Mouse (Mus musculus): ENCODE results near the gene Rgs16. TPM values are rescaled to one million over a fixed set of nuclear protein-coding genes. Genes with fewer than 3 reads are reported as not detected.

Gene Rgs16
- total and polyA plus RNA-seq, 2 experiments: 3.9 to 125 TPM

DNA sequence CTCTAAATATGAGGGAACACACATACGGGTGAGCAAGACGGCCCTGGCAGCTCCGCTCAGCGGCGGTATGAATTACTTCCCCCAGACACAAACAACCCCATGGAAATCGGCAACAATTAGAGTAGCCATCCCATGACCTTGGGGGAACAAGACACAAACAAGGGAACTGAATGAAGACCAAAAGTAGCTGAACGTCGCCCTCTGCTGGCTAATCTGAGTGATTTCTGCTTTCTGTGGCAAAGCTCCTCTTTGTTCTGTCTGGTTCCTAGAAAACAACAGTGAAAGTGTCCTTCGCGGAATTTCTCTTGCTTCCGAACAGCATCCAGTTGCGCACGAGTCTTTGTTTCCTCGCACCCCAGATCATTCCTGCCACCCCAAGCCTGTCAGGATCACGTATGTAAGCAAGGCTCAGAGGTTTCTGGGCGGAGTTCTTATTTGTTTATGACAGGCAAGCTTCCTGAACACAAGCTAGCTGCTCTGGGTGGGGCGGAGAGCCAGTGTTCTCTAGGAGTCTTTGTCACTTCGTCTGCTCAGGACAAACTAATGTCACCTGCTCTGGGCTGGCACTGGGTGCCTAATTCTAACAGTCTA is 9.2 kb downstream of the Rgs16 start, which contains the start of gene Rnasel:
TSS of gene Rnasel (plus strand) at position 216 of the 591 bp plus-strand sequence.
- Histone ChIP-seq H3K36me3 (ENCODE audit: control insufficient read depth, insufficient read depth, low read length) (no peaks in the 10 kb centered on the region; the same call in 1 of the 2 replicates), H3K9ac (ENCODE audit: low read depth, low read length) (peak within 1 kb of the TSS; percentile 46; the same call in 1 of the 2 replicates), H3K4me1 (ENCODE audit: control insufficient read depth, insufficient read depth, low read length) (peaks cover 4% of the 10 kb centered on the region), H3K4me3 (ENCODE audit: insufficient read depth, low read depth, low read length) (peak within 1 kb of the TSS; percentile 34), H3K79me2 (ENCODE audit: control insufficient read depth, insufficient read depth, low read length) (no peaks in the 10 kb centered on the region), H3K27ac (replicated peaks; ENCODE audit: insufficient read depth, low read depth, low read length) (peak within 1 kb of the TSS; percentile 19), H3K27me3 (ENCODE audit: control insufficient read depth, insufficient read depth, low read length) (no peaks in the 10 kb centered on the region)
- peak; percentile 69 for DNase-seq (ENCODE audit: extremely low read depth, low read depth, low spot score)
- WGBS: 1% methylated on average over 18 of the region's 18 CpGs
- TF ChIP-seq POLR2A (IDR thresholded peaks at IDR 0.05; ENCODE audit: extremely low read depth, insufficient read depth, low read length) (no peak), CTCF (IDR thresholded peaks at IDR 0.05; ENCODE audit: low read depth, low read length) (peak; percentile 63)

DNA sequence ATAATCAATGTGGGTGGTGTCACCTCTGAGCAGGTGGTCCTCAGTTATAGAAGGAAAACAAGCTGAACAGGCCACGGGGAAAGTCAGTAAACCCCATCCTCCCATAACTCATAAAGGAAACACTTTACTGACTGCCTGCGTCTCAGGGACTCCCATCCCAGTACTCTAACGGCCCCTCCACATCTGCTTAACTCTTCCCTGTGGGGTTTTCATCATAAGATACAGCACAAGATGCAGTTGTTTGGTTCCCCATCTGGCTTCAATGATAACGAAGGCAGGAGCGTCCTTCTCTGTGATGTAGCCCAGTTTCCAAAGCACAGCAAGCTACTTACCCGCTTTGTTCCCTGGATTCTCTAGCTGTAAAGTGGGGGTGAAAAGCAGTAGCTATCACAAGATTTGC is 9.9 kb downstream of the Rgs16 start:
- TF ChIP-seq CTCF (IDR thresholded peaks at IDR 0.05; ENCODE audit: low read depth, low read length) (no peak), POLR2A (IDR thresholded peaks at IDR 0.05; ENCODE audit: extremely low read depth, insufficient read depth, low read length) (no peak)
- H3K27ac ChIP-seq (replicated peaks; ENCODE audit: insufficient read depth, low read depth, low read length): no peak overlapping the region
- H3K9ac ChIP-seq (ENCODE audit: low read depth, low read length): no peak overlapping the region
- H3K36me3 ChIP-seq (ENCODE audit: control insufficient read depth, insufficient read depth, low read length): no peaks in the 10 kb centered on the region
- no peaks in the 10 kb centered on the region for H3K79me2 ChIP-seq (ENCODE audit: control insufficient read depth, insufficient read depth, low read length)
- peaks cover 4% of the 10 kb centered on the region for H3K4me1 ChIP-seq (ENCODE audit: control insufficient read depth, insufficient read depth, low read length)
- no peak overlapping the region for H3K4me3 ChIP-seq (ENCODE audit: insufficient read depth, low read depth, low read length)
- no peak for DNase-seq (ENCODE audit: extremely low read depth, low read depth, low spot score)
- no peaks in the 10 kb centered on the region for H3K27me3 ChIP-seq (ENCODE audit: control insufficient read depth, insufficient read depth, low read length)
- WGBS: 86% methylated on average over 6 of the region's 6 CpGs

DNA sequence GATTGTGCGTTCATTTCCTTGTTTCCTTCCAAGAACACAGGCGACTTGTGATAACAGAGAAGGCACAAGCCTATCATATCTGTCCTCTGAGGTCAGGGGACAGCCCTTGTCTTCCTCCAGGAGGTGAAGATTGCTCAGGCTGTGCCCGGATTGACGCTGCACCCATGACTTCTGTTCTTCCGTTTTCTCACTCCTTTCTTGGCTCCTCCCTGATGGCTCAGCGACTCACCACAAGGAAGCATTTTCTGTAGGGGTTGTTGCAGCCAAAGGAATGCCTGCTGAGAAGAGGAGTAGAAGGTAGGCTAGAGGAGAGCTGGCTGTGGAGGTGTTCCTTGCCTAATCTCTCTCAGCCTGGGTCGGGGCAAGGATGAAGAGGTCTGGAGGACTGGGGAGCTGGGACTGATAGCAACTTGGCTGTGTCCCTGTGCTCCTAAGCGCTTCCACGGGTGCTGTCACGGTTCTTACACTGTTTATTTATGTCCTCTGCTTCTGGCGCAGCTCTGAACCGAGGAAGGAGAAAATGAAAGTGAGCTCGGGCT is 11.7 kb downstream of the Rgs16 start:
- no peak for TF ChIP-seq CTCF (IDR thresholded peaks at IDR 0.05; ENCODE audit: low read depth, low read length)
- TF ChIP-seq POLR2A (IDR thresholded peaks at IDR 0.05; ENCODE audit: extremely low read depth, insufficient read depth, low read length): no peak
- Histone ChIP-seq H3K79me2 (ENCODE audit: control insufficient read depth, insufficient read depth, low read length) (no peaks in the 10 kb centered on the region), H3K36me3 (ENCODE audit: control insufficient read depth, insufficient read depth, low read length) (no peaks in the 10 kb centered on the region), H3K27ac (replicated peaks; ENCODE audit: insufficient read depth, low read depth, low read length) (peak overlapping the region; percentile 39), H3K27me3 (ENCODE audit: control insufficient read depth, insufficient read depth, low read length) (no peaks in the 10 kb centered on the region), H3K9ac (ENCODE audit: low read depth, low read length) (peak overlapping the region; percentile 43), H3K4me3 (ENCODE audit: insufficient read depth, low read depth, low read length) (peak overlapping the region; percentile 45), H3K4me1 (ENCODE audit: control insufficient read depth, insufficient read depth, low read length) (peaks cover 4% of the 10 kb centered on the region)
- WGBS: 25% methylated on average over 13 of the region's 13 CpGs
- peak; percentile 31 for DNase-seq (ENCODE audit: extremely low read depth, low read depth, low spot score)

DNA sequence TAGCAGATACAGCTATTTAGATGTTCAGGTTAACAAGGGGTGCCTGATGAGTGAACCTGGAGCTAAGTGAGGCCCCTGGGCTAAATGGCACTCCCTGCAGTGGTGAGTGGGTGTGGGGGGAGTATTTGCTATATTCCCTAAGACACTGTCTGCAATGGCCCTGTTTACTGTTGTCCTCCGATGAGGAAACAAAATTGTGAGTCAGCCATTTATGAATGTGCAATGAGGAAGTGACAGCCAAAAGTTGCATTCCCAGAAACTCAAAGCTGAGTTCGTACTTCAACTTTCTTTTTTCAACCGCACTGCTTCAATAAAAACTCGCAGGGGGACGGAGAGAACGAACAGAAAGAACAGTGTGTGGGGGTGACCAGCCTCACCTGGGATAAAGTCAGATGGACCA is 12.4 kb downstream of the Rgs16 start:
- H3K79me2 ChIP-seq (ENCODE audit: control insufficient read depth, insufficient read depth, low read length): no peaks in the 10 kb centered on the region
- 57% methylated on average over 6 of the region's 6 CpGs for WGBS
- TF ChIP-seq POLR2A (IDR thresholded peaks at IDR 0.05; ENCODE audit: extremely low read depth, insufficient read depth, low read length): no peak
- no peak for TF ChIP-seq CTCF (IDR thresholded peaks at IDR 0.05; ENCODE audit: low read depth, low read length)
- peaks cover 4% of the 10 kb centered on the region for H3K4me1 ChIP-seq (ENCODE audit: control insufficient read depth, insufficient read depth, low read length)
- no peaks in the 10 kb centered on the region for H3K27me3 ChIP-seq (ENCODE audit: control insufficient read depth, insufficient read depth, low read length)
- H3K4me3 ChIP-seq (ENCODE audit: insufficient read depth, low read depth, low read length): peak overlapping the region; percentile 45
- H3K36me3 ChIP-seq (ENCODE audit: control insufficient read depth, insufficient read depth, low read length): no peaks in the 10 kb centered on the region
- DNase-seq (ENCODE audit: extremely low read depth, low read depth, low spot score): peak; percentile 34
- H3K9ac ChIP-seq (ENCODE audit: low read depth, low read length): peak overlapping the region; percentile 47
- peak overlapping the region; percentile 39 for H3K27ac ChIP-seq (replicated peaks; ENCODE audit: insufficient read depth, low read depth, low read length)

DNA sequence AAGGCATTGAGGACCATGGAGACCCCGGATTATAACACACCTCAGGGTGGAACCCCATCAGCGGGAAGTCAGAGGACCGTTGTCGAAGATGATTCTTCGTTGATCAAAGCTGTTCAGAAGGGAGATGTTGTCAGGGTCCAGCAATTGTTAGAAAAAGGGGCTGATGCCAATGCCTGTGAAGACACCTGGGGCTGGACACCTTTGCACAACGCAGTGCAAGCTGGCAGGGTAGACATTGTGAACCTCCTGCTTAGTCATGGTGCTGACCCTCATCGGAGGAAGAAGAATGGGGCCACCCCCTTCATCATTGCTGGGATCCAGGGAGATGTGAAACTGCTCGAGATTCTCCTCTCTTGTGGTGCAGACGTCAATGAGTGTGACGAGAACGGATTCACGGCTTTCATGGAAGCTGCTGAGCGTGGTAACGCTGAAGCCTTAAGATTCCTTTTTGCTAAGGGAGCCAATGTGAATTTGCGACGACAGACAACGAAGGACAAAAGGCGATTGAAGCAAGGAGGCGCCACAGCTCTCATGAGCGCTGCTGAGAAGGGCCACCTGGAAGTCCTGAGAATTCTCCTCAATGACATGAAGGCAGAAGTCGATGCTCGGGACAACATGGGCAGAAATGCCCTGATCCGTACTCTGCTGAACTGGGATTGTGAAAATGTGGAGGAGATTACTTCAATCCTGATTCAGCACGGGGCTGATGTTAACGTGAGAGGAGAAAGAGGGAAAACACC is 13.7 kb downstream of the Rgs16 start:
- Histone ChIP-seq H3K4me3 (ENCODE audit: insufficient read depth, low read depth, low read length) (no peak overlapping the region), H3K36me3 (ENCODE audit: control insufficient read depth, insufficient read depth, low read length) (no peaks in the 10 kb centered on the region), H3K9ac (ENCODE audit: low read depth, low read length) (no peak overlapping the region), H3K27ac (replicated peaks; ENCODE audit: insufficient read depth, low read depth, low read length) (no peak overlapping the region), H3K79me2 (ENCODE audit: control insufficient read depth, insufficient read depth, low read length) (no peaks in the 10 kb centered on the region), H3K27me3 (ENCODE audit: control insufficient read depth, insufficient read depth, low read length) (no peaks in the 10 kb centered on the region), H3K4me1 (ENCODE audit: control insufficient read depth, insufficient read depth, low read length) (peaks cover 4% of the 10 kb centered on the region; the same call in 1 of the 2 replicates)
- DNase-seq (ENCODE audit: extremely low read depth, low read depth, low spot score): no peak
- WGBS: 82% methylated on average over 25 of the region's 25 CpGs
- no peak for TF ChIP-seq POLR2A (IDR thresholded peaks at IDR 0.05; ENCODE audit: extremely low read depth, insufficient read depth, low read length)
- no peak for TF ChIP-seq CTCF (IDR thresholded peaks at IDR 0.05; ENCODE audit: low read depth, low read length)

Measured in liver, adult 2 months (tissue).